Mouse (Mus musculus): Measurements from ENCODE around the gene Clock. TPM values are rescaled to one million over a fixed set of nuclear protein-coding genes. Genes with fewer than 3 reads are reported as not detected.

Gene Clock
- polyA plus RNA-seq, 1 experiment = 5.1 TPM

- peak; percentile 69 to 93 for DNase-seq (ENCODE audit: low read depth in 1 of 2, low spot score in 2 of 2)
- H3K27ac ChIP-seq (ENCODE audit: insufficient read depth, low read length) = peak within 1 kb of the TSS; percentile 79
- peaks cover 3% of the 10 kb centered on the region; the same call in 1 of the 2 replicates for H3K4me1 ChIP-seq (ENCODE audit: control insufficient read depth, insufficient read depth, insufficient read length)
- peak within 1 kb of the TSS; percentile 86 for H3K4me3 ChIP-seq (ENCODE audit: extremely low read depth, insufficient read depth, insufficient read length)
- peaks cover 2% of the 10 kb centered on the region; the same call in 1 of the 2 replicates for H3K27me3 ChIP-seq (ENCODE audit: control insufficient read depth, insufficient read depth, low read length)
- WGBS = under 1% methylated on average over 60 of the region's 62 CpGs
- H3K36me3 ChIP-seq (ENCODE audit: control insufficient read depth, insufficient read depth, low read length) = no peaks in the 10 kb centered on the region
- TF ChIP-seq CTCF (IDR thresholded peaks at IDR 0.05; ENCODE audit: extremely low read depth, insufficient read depth, insufficient read length, insufficient replicate concordance) (no peak), POLR2A (IDR thresholded peaks at IDR 0.05; ENCODE audit: low read depth, low read length) (peak; percentile 64)
Measured at GRCm38 (mm10) chr5:76183750-76184261, 120.8 kb downstream of the Clock start, which contains the start of gene Tmem165. Gene Tmem165 (plus strand): TSS chr5:76183880.

GRCm38 (mm10) chr5:76183043-76183749, 121.4 kb downstream of the Clock start:
- Histone ChIP-seq H3K27me3 (ENCODE audit: control insufficient read depth, insufficient read depth, low read length) (peaks cover 2% of the 10 kb centered on the region; the same call in 1 of the 2 replicates), H3K27ac (ENCODE audit: insufficient read depth, low read length) (peak overlapping the region; percentile 56; the same call in 1 of the 2 replicates), H3K4me3 (ENCODE audit: extremely low read depth, insufficient read depth, insufficient read length) (peak overlapping the region; percentile 86), H3K4me1 (ENCODE audit: control insufficient read depth, insufficient read depth, insufficient read length) (peaks cover 3% of the 10 kb centered on the region; the same call in 1 of the 2 replicates), H3K36me3 (ENCODE audit: control insufficient read depth, insufficient read depth, low read length) (no peaks in the 10 kb centered on the region)
- WGBS = 31% methylated on average over 17 of the region's 17 CpGs
- TF ChIP-seq POLR2A (IDR thresholded peaks at IDR 0.05; ENCODE audit: low read depth, low read length) (no peak), CTCF (IDR thresholded peaks at IDR 0.05; ENCODE audit: extremely low read depth, insufficient read depth, insufficient read length, insufficient replicate concordance) (no peak)
- no peak for DNase-seq (ENCODE audit: low read depth in 1 of 2, low spot score in 2 of 2)

GRCm38 (mm10) chr5:76182326-76182725, 122.3 kb downstream of the Clock start:
- no peak overlapping the region for H3K27ac ChIP-seq (ENCODE audit: insufficient read depth, low read length)
- DNase-seq (ENCODE audit: low read depth in 1 of 2, low spot score in 2 of 2) = no peak

GRCm38 (mm10) chr5:76179791-76180190, 124.8 kb downstream of the Clock start:
- H3K27ac ChIP-seq (ENCODE audit: insufficient read depth, low read length) = no peak overlapping the region
- H3K4me3 ChIP-seq (ENCODE audit: extremely low read depth, insufficient read depth, insufficient read length) = no peak overlapping the region
- no peaks in the 10 kb centered on the region for H3K36me3 ChIP-seq (ENCODE audit: control insufficient read depth, insufficient read depth, low read length)
- DNase-seq (ENCODE audit: low read depth in 1 of 2, low spot score in 2 of 2) = no peak
- H3K27me3 ChIP-seq (ENCODE audit: control insufficient read depth, insufficient read depth, low read length) = peaks cover 2% of the 10 kb centered on the region; the same call in 1 of the 2 replicates
- 93% methylated on average over 5 of the region's 5 CpGs for WGBS
- H3K4me1 ChIP-seq (ENCODE audit: control insufficient read depth, insufficient read depth, insufficient read length) = peaks cover 3% of the 10 kb centered on the region; the same call in 1 of the 2 replicates
- TF ChIP-seq CTCF (IDR thresholded peaks at IDR 0.05; ENCODE audit: extremely low read depth, insufficient read depth, insufficient read length, insufficient replicate concordance) (no peak), POLR2A (IDR thresholded peaks at IDR 0.05; ENCODE audit: low read depth, low read length) (no peak)

More at GRCm38 (mm10) chr5:76182326-76182725, 122.3 kb downstream of the Clock start:
- Histone ChIP-seq H3K27me3 (ENCODE audit: control insufficient read depth, insufficient read depth, low read length) (peaks cover 2% of the 10 kb centered on the region; the same call in 1 of the 2 replicates), H3K36me3 (ENCODE audit: control insufficient read depth, insufficient read depth, low read length) (no peaks in the 10 kb centered on the region), H3K4me1 (ENCODE audit: control insufficient read depth, insufficient read depth, insufficient read length) (peaks cover 3% of the 10 kb centered on the region; the same call in 1 of the 2 replicates), H3K4me3 (ENCODE audit: extremely low read depth, insufficient read depth, insufficient read length) (no peak overlapping the region)
- 90% methylated on average over 3 of the region's 3 CpGs for WGBS
- no peak for TF ChIP-seq CTCF (IDR thresholded peaks at IDR 0.05; ENCODE audit: extremely low read depth, insufficient read depth, insufficient read length, insufficient replicate concordance)
- TF ChIP-seq POLR2A (IDR thresholded peaks at IDR 0.05; ENCODE audit: low read depth, low read length) = no peak

GRCm38 (mm10) chr5:76179171-76179570, 125.4 kb downstream of the Clock start:
- Histone ChIP-seq H3K27ac (ENCODE audit: insufficient read depth, low read length) (no peak overlapping the region), H3K4me3 (ENCODE audit: extremely low read depth, insufficient read depth, insufficient read length) (no peak overlapping the region), H3K36me3 (ENCODE audit: control insufficient read depth, insufficient read depth, low read length) (no peaks in the 10 kb centered on the region), H3K4me1 (ENCODE audit: control insufficient read depth, insufficient read depth, insufficient read length) (no peaks in the 10 kb centered on the region), H3K27me3 (ENCODE audit: control insufficient read depth, insufficient read depth, low read length) (peaks cover 2% of the 10 kb centered on the region; the same call in 1 of the 2 replicates)
- no peak for TF ChIP-seq CTCF (IDR thresholded peaks at IDR 0.05; ENCODE audit: extremely low read depth, insufficient read depth, insufficient read length, insufficient replicate concordance)
- no peak for TF ChIP-seq POLR2A (IDR thresholded peaks at IDR 0.05; ENCODE audit: low read depth, low read length)
- 90% methylated on average over 5 of the region's 5 CpGs for WGBS
- DNase-seq (ENCODE audit: low read depth in 1 of 2, low spot score in 2 of 2) = no peak

- no peak overlapping the region for H3K4me3 ChIP-seq (ENCODE audit: extremely low read depth, insufficient read depth, insufficient read length)
- no peaks in the 10 kb centered on the region for H3K36me3 ChIP-seq (ENCODE audit: control insufficient read depth, insufficient read depth, low read length)
- no peak for DNase-seq (ENCODE audit: low read depth in 1 of 2, low spot score in 2 of 2)
- peaks cover 2% of the 10 kb centered on the region; the same call in 1 of the 2 replicates for H3K27me3 ChIP-seq (ENCODE audit: control insufficient read depth, insufficient read depth, low read length)
- no peaks in the 10 kb centered on the region for H3K4me1 ChIP-seq (ENCODE audit: control insufficient read depth, insufficient read depth, insufficient read length)
- H3K27ac ChIP-seq (ENCODE audit: insufficient read depth, low read length) = no peak overlapping the region
- no peak for TF ChIP-seq POLR2A (IDR thresholded peaks at IDR 0.05; ENCODE audit: low read depth, low read length)
- no peak for TF ChIP-seq CTCF (IDR thresholded peaks at IDR 0.05; ENCODE audit: extremely low read depth, insufficient read depth, insufficient read length, insufficient replicate concordance)
- WGBS = 81% methylated on average over 7 of the region's 7 CpGs
Measured at GRCm38 (mm10) chr5:76177664-76178063, 126.9 kb downstream of the Clock start.

Measured in spleen, adult 2 months (tissue).